Mouse (Mus musculus) E14TG2a.4 (cell line): ENCODE measurements around the gene Oxsr1.
"Not testable (repeated sequence)": the region's sequence is repeated elsewhere in the genome, so short reads cannot be mapped to it uniquely, and the experiment has no call there.

Experiments used
- H3K27me3 ChIP-seq: 2 replicates; pipeline ENCODE4 v1.6.1; 2014; ENCODE audit warnings: low read length, control low read depth; ENCODE audit not compliant: insufficient read depth
- H3K36me3 ChIP-seq: 2 replicates; pipeline ENCODE4 v1.6.1; 2014; ENCODE audit warnings: low read length, control low read depth; ENCODE audit not compliant: insufficient read depth
- H3K4me1 ChIP-seq: replicated peaks from 2 replicates; pipeline ENCODE4 v1.6.1; 2014; ENCODE audit warnings: low read depth, low read length, control low read depth
- H3K4me3 ChIP-seq: replicated peaks from 2 replicates; pipeline ENCODE4 v1.5.1; 2014; ENCODE audit warnings: mild to moderate bottlenecking, low read length
- H3K9me3 ChIP-seq: 2 replicates; pipeline ENCODE4 v1.6.1; 2014; ENCODE audit warnings: low read length, control low read depth
- CTCF ChIP-seq: conservative IDR thresholded peaks from 2 replicates; pipeline ENCODE4 v1.5.1; 2014; ENCODE audit warnings: low read length
- NANOG ChIP-seq: IDR thresholded peaks from 2 replicates; pipeline ENCODE4 v1.6.1; 2014; ENCODE audit warnings: borderline replicate concordance, low read length, mixed read lengths
- POU5F1 ChIP-seq: IDR thresholded peaks from 2 replicates; pipeline ENCODE4 v1.6.1; 2014; ENCODE audit warnings: low read length, borderline replicate concordance

The Oxsr1 gene

GRCm38 (mm10) chr9:119240286-119240997 is 81.8 kb downstream of the Oxsr1 start:
- Histone ChIP-seq H3K4me3 (no peak overlapping the region), H3K36me3 (peaks cover 72% of the 10 kb centered on the region), H3K4me1 (no peaks in the 10 kb centered on the region), H3K9me3 (no peaks in the 10 kb centered on the region), H3K27me3 (no peaks in the 10 kb centered on the region)
- TF ChIP-seq POU5F1 (no peak), CTCF (no peak), NANOG (no peak)

- no peaks in the 10 kb centered on the region for H3K9me3 ChIP-seq
- H3K36me3 ChIP-seq = peaks cover 60% of the 10 kb centered on the region
- H3K27me3 ChIP-seq = no peaks in the 10 kb centered on the region
- H3K4me3 ChIP-seq = no peak overlapping the region
- H3K4me1 ChIP-seq = no peaks in the 10 kb centered on the region
- no peak for TF ChIP-seq POU5F1
- TF ChIP-seq NANOG = no peak
- no peak for TF ChIP-seq CTCF
Observed at GRCm38 (mm10) chr9:119239274-119239673, 83.0 kb downstream of the Oxsr1 start.

GRCm38 (mm10) chr9:119238796-119239195 is 83.4 kb downstream of the Oxsr1 start:
- Histone ChIP-seq H3K4me3 (no peak overlapping the region), H3K4me1 (no peaks in the 10 kb centered on the region), H3K27me3 (no peaks in the 10 kb centered on the region), H3K9me3 (no peaks in the 10 kb centered on the region), H3K36me3 (peaks cover 55% of the 10 kb centered on the region)
- no peak for TF ChIP-seq CTCF
- TF ChIP-seq POU5F1 = no peak
- no peak for TF ChIP-seq NANOG

GRCm38 (mm10) chr9:119231552-119231951 is 90.7 kb downstream of the Oxsr1 start:
- no peak overlapping the region for H3K4me3 ChIP-seq
- TF ChIP-seq CTCF = no peak
- TF ChIP-seq POU5F1 = no peak
- TF ChIP-seq NANOG = no peak
- no peaks in the 10 kb centered on the region for H3K36me3 ChIP-seq
- no peaks in the 10 kb centered on the region for H3K9me3 ChIP-seq
- H3K4me1 ChIP-seq = no peaks in the 10 kb centered on the region
- H3K27me3 ChIP-seq = no peaks in the 10 kb centered on the region

- no peaks in the 10 kb centered on the region for H3K36me3 ChIP-seq
- no peaks in the 10 kb centered on the region for H3K9me3 ChIP-seq
- no peaks in the 10 kb centered on the region for H3K27me3 ChIP-seq
- no peak overlapping the region for H3K4me3 ChIP-seq
- TF ChIP-seq CTCF (no peak), NANOG (no peak), POU5F1 (no peak)
- H3K4me1 ChIP-seq = no peaks in the 10 kb centered on the region
Observed at GRCm38 (mm10) chr9:119230829-119231228, 91.4 kb downstream of the Oxsr1 start.

GRCm38 (mm10) chr9:119220249-119220648 is 102.0 kb downstream of the Oxsr1 start:
- H3K27me3 ChIP-seq = no peaks in the 10 kb centered on the region
- no peaks in the 10 kb centered on the region for H3K4me1 ChIP-seq
- no peak for TF ChIP-seq POU5F1
- no peak overlapping the region for H3K4me3 ChIP-seq
- H3K36me3 ChIP-seq = no peaks in the 10 kb centered on the region
- peaks cover 27% of the 10 kb centered on the region for H3K9me3 ChIP-seq

GRCm38 (mm10) chr9:119219667-119220066 is 102.6 kb downstream of the Oxsr1 start:
- Histone ChIP-seq H3K4me3 (no peak overlapping the region), H3K4me1 (no peaks in the 10 kb centered on the region), H3K9me3 (peaks cover 33% of the 10 kb centered on the region), H3K36me3 (no peaks in the 10 kb centered on the region), H3K27me3 (no peaks in the 10 kb centered on the region)
- TF ChIP-seq NANOG (no peak), POU5F1 (no peak), CTCF (no peak)

GRCm38 (mm10) chr9:119215341-119215740 is 106.9 kb downstream of the Oxsr1 start:
- H3K27me3 ChIP-seq, H3K4me1 ChIP-seq, H3K4me3 ChIP-seq, H3K36me3 ChIP-seq: not testable (repeated sequence)
- peaks cover 68% of the 10 kb centered on the region for H3K9me3 ChIP-seq

GRCm38 (mm10) chr9:119214601-119215000 is 107.6 kb downstream of the Oxsr1 start:
- Histone ChIP-seq H3K36me3 (no peaks in the 10 kb centered on the region), H3K9me3 (peaks cover 75% of the 10 kb centered on the region), H3K4me1 (no peaks in the 10 kb centered on the region), H3K27me3 (no peaks in the 10 kb centered on the region), H3K4me3 (no peak overlapping the region)
- no peak for TF ChIP-seq NANOG
- no peak for TF ChIP-seq POU5F1
- no peak for TF ChIP-seq CTCF
